Mouse (Mus musculus) spleen, adult 10 weeks (tissue): ENCODE data around the gene BC053393. TPM values are rescaled to one million over a fixed set of nuclear protein-coding genes. Genes with fewer than 3 reads are reported as not detected.

ENCODE experiments used
- polyA plus RNA-seq: library from polyadenylated mRNA; stranded (reverse); fragments of 350-450 nt; fragmentation: Illumina TruSeq; extraction: RNeasy Lipid Tissue Mini Kit (QIAGEN cat#74804); gene quantifications from one replicate; pipeline ENCODE4 v1.2.3, GENCODE M21; 2015; ENCODE audit warnings: low replicate concordance; ENCODE audit not compliant: insufficient read depth

BC053393 gene
- polyA plus RNA-seq: not detected

GRCm38 (mm10) chr11:46571327-46571726 lies at the start of gene BC053393:
TSS of gene BC053393 (plus strand) at chr11:46571536.

GRCm38 (mm10) chr11:46523912-46524311 lies 47.4 kb upstream of the BC053393 start, which contains the start of gene Gm12169:
TSS of gene Gm12169 (plus strand) at chr11:46524212.

GRCm38 (mm10) chr11:46629211-46629795 lies 58.0 kb downstream of the BC053393 start, which contains the start of gene Dppa1:
TSS of gene Dppa1 (minus strand) at chr11:46629261.

Other genes with a start within 250 kb of the BC053393 start
- 53.5 TPM for gene Itk, start 182.0 kb upstream of the BC053393 start, polyA plus RNA-seq
- gene Fam71b, start 175.0 kb upstream of the BC053393 start, polyA plus RNA-seq: 2.8 TPM
- 72.8 TPM for gene Med7, start 134.6 kb upstream of the BC053393 start, polyA plus RNA-seq
- gene Havcr2, start 116.6 kb upstream of the BC053393 start, polyA plus RNA-seq: 37.9 TPM
- gene Gm12169, start 47.3 kb upstream of the BC053393 start, polyA plus RNA-seq: not detected
- not detected for gene Dppa1, start 57.7 kb downstream of the BC053393 start, polyA plus RNA-seq
- 1.1 TPM for gene Timd2, start 135.5 kb downstream of the BC053393 start, polyA plus RNA-seq
- 9.5 TPM for gene Havcr1, start 163.5 kb downstream of the BC053393 start, polyA plus RNA-seq
- 99.4 TPM for gene Timd4, start 239.3 kb downstream of the BC053393 start, polyA plus RNA-seq